Mouse (Mus musculus) heart, postnatal 10 days (tissue): Measurements from ENCODE around the gene Map1lc3a. TPM values are rescaled to one million over a fixed set of nuclear protein-coding genes. Genes with fewer than 3 reads are reported as not detected.
A peak's percentile ranks its signal among the peaks of the same experiment; 100 is the strongest.

Experiments
- DNase-seq, 2 experiments: peaks; one replicate each; pipeline ENCODE4 v3.0.0; 2021
- intact Hi-C: fragments of 180-260 bp; cut with DNase I; formaldehyde crosslinking; loops from one replicate; pipeline ENCODE4 v1.15.1; 2025
- total RNA-seq, 2 experiments: library from RNA; stranded (reverse); gene quantifications; 2 replicates each; pipeline ENCODE4 v1.2.3; 2021

Map1lc3a gene
- total RNA-seq, 2 experiments from 2014 or later, result 594 to 650 TPM

DNA sequence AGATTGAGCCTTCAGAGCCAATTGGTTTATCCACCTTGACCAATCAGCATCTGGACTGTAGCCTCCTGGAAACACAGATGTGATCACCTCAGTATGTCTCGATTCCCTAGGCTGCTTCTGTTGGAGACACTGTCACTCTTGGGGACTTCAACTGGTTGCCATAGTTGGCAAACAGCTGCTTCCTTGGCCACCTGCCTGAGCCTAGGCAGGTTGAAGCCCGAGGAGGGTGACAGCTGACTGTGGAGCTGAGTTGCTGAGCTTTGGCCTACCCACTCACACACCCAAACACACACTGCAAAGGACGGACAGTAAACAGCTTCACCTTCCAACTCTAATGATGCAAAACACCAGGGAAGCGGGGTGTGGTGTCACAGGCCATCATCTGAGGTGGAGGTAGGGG, 7.7 kb downstream of the Map1lc3a start:
- intact Hi-C loops, result no loop called here
- DNase-seq, result peak; percentile 73 to 77

DNA sequence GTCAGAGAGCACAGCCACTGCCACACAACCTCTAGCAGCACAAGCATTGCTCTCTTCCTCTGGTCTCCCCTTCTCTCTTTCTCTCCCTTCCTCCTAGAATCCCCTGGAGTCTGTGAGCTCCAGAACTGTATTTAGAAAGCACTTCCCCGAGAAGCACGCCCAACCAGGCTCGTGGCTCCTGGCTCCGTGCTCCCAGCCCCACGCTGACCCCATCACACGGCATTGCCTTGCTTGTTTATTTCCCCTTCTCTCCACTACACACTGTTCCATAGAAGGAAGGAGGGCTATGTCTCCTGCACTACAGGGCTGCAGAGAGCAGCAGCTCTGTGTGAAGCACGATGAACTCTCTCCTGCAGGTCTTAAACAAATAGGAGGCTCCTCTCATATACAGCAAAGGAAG, 8.6 kb downstream of the Map1lc3a start:
- intact Hi-C loops, result no loop called here
- peak; percentile 57 to 65 for DNase-seq

DNA sequence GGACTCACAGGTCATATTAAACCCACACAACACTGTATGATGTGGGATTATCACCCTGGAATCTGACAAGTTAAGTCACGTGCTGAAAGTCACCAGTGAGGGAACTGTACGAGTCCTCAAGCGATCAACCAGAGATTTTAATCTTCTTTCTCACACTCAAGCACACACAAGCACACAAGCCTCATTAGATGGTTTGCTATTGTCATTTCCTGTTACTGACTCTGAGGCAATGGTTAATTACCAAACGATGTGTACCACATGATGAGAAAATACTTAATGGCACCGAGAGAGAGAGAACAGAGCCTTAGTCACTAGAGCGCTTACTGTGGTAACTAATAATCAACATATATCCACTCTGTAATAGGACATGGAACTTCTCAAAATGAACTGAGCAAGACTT, 9.6 kb downstream of the Map1lc3a start:
- intact Hi-C loops, result no loop called here
- no peak for DNase-seq

DNA sequence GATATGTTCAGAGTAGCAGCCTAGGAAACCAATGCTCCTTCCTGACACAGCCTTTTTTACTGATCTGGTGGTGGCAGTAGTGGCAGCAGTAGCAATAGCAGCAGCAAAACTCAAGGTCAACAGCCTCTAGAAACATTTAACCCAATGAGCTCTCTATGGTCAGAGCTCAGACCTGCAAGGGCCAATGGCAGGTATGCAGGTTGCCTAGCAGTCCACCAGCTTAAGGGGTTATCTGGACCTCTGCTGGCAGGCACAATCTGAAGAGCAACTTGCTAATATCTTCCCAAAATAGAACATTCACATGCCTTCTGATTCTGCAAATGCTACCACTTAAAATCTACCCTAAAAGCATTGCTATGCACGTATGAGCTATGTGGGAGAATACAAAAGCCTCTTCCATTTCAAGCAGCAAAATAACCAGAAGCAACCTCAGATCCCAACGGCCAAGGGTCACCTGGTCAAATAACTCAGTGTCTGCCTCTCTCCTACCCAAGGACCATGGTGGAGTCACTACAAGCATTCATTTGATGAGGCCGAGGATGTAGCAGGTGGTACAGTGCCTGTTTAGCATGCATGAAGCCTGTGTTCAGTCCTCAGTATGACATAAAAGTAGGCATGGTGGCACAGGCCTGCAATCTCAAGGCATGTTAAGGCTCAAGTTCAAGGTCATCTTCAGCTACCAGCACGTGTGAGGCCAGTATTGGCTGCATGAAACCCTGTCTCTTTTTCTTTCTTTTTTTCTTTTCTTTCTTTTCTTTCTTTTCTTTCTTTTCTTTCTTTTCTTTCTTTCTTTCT, 11.6 kb downstream of the Map1lc3a start:
- intact Hi-C loops, result no loop called here

DNA sequence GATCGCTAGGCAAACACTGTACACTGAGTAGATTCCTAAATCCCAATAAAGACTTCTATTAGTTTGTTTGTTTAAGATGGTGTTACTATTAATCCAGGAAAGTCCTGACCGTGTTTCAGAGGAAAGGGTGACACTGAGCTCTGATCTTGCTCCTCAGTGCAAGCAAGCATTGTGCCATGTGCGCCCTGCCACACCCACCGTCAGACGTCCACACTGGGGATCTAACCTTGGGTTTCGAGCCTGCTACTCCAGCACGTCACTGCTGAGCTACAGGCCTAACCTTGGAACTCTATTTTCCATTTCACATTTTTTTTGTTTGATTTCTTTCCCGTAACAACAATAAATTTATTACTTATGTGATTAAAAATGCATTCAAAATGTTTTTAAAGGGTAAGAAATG, 14.0 kb downstream of the Map1lc3a start:
- no peak for DNase-seq
- intact Hi-C loops, result no loop called here

More for the DNA sequence above, 11.6 kb downstream of the Map1lc3a start:
- DNase-seq, result peak; percentile 57 to 74

DNA sequence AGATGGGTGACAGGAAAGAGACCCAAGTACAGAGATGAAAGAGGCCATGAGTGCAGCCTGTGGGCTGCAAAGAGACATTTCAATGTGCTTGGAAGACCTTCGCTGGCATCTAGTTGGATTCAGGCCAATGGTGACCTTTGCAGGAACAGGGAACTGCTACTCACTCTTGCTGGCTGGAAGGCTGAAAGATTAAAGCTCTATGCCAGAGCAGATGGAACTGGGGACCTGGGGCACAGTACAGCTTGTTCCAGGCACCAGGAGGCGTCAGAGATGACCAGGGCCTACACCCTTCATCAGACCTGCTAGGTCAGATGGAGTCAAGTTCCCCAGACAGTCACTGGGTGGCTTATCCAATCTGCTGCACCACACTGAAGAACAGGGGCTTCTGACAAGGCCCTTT, 17.3 kb downstream of the Map1lc3a start:
- DNase-seq, result peak; percentile 62 to 75
- intact Hi-C loops, result no loop called here

DNA sequence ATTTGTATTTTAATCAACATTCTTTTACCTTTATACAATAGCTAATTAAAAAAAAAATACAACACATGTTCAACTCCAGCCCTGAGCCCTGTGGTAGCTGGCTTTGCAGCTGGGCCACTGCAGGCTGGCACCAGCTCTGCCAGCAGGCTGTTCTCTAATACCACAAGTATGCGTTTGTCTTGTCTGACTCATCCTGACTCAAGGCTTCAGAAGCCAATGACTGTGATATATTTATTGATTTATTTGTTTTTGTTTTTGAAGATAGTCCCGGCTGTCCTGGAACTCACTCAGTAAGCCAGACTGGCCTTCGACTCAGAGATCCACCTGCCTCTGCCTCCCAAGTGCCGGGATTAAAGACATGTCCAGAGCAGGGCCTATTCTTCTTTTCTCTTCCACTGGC, 17.8 kb downstream of the Map1lc3a start:
- intact Hi-C loops, result no loop called here
- DNase-seq, result no peak

DNA sequence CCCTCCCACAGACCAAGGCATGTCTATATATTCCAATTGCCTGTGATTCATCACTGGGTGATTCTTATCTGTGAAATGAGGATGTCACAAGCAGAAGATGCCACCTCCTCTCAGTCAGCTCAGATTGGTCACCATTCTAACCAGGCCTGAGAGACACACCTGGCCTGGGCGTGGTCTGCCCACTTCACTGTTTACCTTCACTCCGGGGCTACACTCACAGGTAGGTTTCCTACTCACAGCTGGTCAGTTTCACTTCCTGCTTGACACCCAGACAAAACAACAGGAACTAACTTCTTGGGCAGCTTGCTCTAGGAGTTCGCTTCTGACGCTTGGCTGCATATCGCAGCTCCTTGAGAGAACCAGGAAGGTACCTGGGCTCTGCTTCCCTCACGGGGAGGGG, 19.4 kb downstream of the Map1lc3a start:
- no peak for DNase-seq
- intact Hi-C loops, result no loop called here

DNA sequence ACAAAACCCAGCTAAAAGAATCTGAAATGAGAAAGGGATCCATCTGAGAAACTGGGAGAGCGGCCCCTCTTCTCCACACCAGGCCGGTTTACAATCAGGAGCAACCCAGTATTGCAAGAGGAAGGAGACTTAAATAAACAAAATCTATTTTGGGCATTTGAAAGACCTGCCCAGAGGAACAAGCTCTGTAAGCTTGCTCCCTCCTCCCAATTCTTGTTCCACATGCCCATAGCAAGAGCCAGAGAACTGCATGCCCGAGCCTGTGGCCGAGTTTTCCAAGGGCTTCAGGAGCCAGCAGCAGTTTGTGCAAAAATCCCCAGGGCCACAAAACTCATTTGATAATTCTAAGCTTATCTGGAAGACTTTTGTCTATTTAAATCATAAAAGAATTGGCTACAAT, 23.5 kb downstream of the Map1lc3a start:
- intact Hi-C loops, result no loop called here
- peak; percentile 55 to 58 for DNase-seq

DNA sequence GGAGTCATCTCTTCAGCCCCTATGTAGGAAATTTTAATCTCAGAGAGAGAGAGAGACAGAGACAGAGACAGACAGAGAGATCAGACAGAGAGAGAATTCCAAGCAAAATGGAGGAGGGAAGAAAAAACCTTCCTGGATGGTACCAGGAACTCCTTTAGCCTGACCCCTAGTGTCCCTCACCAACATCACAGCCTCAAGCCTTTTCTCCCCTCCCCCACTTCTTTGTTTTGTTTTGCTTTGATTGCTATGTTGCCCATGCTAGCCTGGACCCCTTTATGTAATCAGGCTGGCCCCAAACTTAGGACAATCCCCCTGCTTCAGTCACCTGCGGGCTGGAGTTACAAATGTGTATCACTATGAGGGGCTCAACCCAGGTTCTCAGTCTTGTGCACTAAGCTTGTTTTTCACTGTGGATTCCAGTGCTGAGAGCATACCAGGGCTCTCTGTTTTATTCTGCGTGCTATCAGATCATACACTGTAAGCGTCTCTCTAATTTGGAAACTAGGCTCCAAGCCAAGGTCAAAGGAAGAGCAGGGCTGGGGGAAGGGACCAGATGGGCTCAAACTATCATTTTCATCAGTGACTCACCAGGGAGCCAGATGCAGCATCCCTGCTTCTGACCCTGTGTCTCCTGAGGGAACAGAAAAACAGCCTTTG, 33.0 kb downstream of the Map1lc3a start:
- peak; percentile 58 for DNase-seq
- intact Hi-C loops, result no loop called here

DNA sequence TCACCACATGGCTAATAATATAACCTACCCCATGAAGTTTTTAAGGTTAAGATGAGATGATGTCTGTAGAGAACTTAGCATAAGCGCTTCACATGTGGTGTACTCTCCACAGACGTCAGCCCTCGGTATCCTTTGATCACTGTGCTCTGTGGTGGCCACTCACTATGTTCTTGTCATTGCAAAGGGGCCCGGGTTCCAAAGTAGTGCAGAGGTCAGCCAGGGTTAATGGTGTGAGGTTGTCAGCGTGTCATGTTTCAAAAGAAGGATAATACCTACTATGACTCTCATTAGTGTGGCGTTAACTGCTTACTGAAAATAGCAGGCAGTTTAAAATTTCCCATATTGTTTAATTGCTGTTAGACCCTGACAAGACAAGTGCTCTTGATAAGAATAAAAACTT, 37.6 kb downstream of the Map1lc3a start:
- intact Hi-C loops, result no loop called here
- no peak for DNase-seq

DNA sequence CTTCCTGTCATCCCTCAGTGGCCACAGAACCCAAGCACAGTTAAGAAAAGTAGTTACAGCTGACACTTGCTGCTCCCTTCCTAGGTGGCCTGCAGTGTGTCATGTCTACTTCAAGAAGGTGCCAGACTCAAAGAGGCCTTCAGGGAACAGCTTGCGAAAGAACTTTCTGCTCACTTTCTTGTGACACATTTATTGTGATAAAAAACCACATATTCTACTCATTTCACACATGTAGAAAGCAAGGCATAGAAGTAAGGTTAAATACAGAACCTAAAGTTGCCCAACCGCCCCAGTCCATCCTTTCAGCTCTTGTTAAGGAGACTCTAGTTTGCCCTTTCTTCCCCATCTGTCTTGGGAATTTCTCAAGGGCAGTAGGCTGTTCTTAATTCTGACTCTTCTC, 42.5 kb downstream of the Map1lc3a start:
- intact Hi-C loops, result no loop called here
- DNase-seq, result no peak

DNA sequence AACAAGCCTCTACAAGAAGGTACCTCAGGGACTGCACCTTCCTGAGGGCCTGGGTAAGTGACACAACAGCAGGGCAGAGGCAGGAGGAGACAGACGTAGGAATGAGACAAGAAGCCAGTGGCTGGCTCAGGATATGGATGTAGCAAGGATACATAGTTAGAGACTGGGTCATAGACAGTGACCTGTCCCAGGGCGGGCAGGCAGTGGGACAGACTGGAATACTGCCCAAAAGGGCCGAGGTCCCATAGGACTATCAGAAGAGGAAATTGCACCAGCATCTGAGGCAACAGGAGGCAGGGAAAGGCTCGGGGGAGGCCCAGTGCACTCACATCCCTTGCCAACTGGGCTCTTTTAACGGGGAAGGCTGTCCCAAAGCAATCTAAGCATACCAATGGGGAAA, 44.5 kb downstream of the Map1lc3a start:
- DNase-seq, result peak; percentile 34 to 50
- intact Hi-C loops, result no loop called here

DNA sequence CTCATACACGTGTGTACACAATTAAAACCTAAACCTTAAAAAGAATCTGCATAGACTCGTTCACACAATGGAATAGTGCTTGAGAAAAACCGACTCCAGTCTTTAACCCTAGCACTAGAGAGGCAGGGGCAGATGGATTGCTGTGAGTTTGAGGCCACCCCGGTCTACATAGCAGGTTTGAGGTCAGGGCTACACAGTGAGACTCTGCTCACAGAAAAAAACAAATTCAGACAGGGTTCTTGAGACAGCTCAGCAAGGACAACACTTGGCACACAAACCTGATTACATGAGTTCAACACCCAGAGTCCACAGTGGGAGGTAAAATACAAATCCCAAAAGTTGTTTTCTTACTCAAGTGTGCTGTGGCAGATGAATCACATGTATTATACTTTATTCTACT, 49.9 kb downstream of the Map1lc3a start:
- intact Hi-C loops, result no loop called here
- no peak for DNase-seq

Other genes starting within 250 kb of the Map1lc3a start
- 10 to 100 TPM; 12.3 to 13.2 TPM for gene Ahcy, start 201.8 kb upstream of the Map1lc3a start, total RNA-seq
- gene Itch, start 142.8 kb upstream of the Map1lc3a start, total RNA-seq, result 10 to 100 TPM; 35.4 to 39.4 TPM
- gene Dynlrb1, start 39.8 kb upstream of the Map1lc3a start, total RNA-seq, result 100 to 1,000 TPM; 201 to 224 TPM
- gene Pigu, start 81.1 kb downstream of the Map1lc3a start, total RNA-seq, result 10 to 100 TPM; 36.1 to 38.3 TPM
- gene Trp53inp2, start 104.8 kb downstream of the Map1lc3a start, total RNA-seq, result 100 to 1,000 TPM; 574 to 575 TPM
- gene Ncoa6, start 197.6 kb downstream of the Map1lc3a start, total RNA-seq, result 10 to 100 TPM; 40.5 to 40.7 TPM
- gene Acss2, start 241.7 kb downstream of the Map1lc3a start, total RNA-seq, result 10 to 100 TPM; 26.8 to 27.8 TPM
- 1 to 10 TPM in 1 of 2 experiments, under 1 TPM in 1; 0.98 to 1.8 TPM for gene Ggt7, start 241.9 kb downstream of the Map1lc3a start, total RNA-seq